Mouse (Mus musculus) hindbrain, embryonic 10.5 days (tissue): Measurements from ENCODE around the gene Bahcc1. TPM values are rescaled to one million over a fixed set of nuclear protein-coding genes. Genes with fewer than 3 reads are reported as not detected.

Source experiments
- polyA plus RNA-seq: library from polyadenylated mRNA; unstranded; fragments of >200 nt; fragmentation: Nextera tagmentation; extraction: Ambion mirVana; gene quantifications from 2 replicates; pipeline ENCODE4 v1.2.1, GENCODE M21; 2016

The Bahcc1 gene
- polyA plus RNA-seq, 1 experiment from 2014 or later, result 17.0 TPM

Other genes starting within 250 kb of the Bahcc1 start
- 1.6 and 3.2 TPM in 2 replicates for gene Aatk, start 185.8 kb upstream of the Bahcc1 start, polyA plus RNA-seq
- 39.6 and 45.4 TPM in 2 replicates for gene Cep131, start 146.1 kb upstream of the Bahcc1 start, polyA plus RNA-seq
- gene Tepsin, start 134.2 kb upstream of the Bahcc1 start, polyA plus RNA-seq, result 21.4 and 25.3 TPM in 2 replicates
- 86.4 and 92.2 TPM in 2 replicates for gene Ndufaf8, start 134.0 kb upstream of the Bahcc1 start, polyA plus RNA-seq
- 99.1 and 114 TPM in 2 replicates for gene Slc38a10, start 81.6 kb upstream of the Bahcc1 start, polyA plus RNA-seq
- 3,119 and 3,536 TPM in 2 replicates for gene Actg1, start 115.6 kb downstream of the Bahcc1 start, polyA plus RNA-seq
- 0.50 and 0.77 TPM in 2 replicates for gene Fscn2, start 128.6 kb downstream of the Bahcc1 start, polyA plus RNA-seq
- gene Faap100, start 145.8 kb downstream of the Bahcc1 start, polyA plus RNA-seq, result 38.0 and 45.9 TPM in 2 replicates
- gene Nploc4, start 204.8 kb downstream of the Bahcc1 start, polyA plus RNA-seq, result 47.7 and 49.3 TPM in 2 replicates
- 0.12 and 0.46 TPM in 2 replicates for gene Tspan10, start 209.7 kb downstream of the Bahcc1 start, polyA plus RNA-seq
- 0.31 and 0.35 TPM in 2 replicates for gene Pde6g, start 220.6 kb downstream of the Bahcc1 start, polyA plus RNA-seq
- 12.5 and 13.2 TPM in 2 replicates for gene Oxld1, start 225.1 kb downstream of the Bahcc1 start, polyA plus RNA-seq
- gene Ccdc137, start 225.2 kb downstream of the Bahcc1 start, polyA plus RNA-seq, result 34.4 and 37.3 TPM in 2 replicates
- 59.6 and 62.3 TPM in 2 replicates for gene Arl16, start 234.7 kb downstream of the Bahcc1 start, polyA plus RNA-seq